Mouse (Mus musculus) adrenal gland, adult (tissue): ENCODE data around the gene Rplp2.
A peak's percentile ranks its signal among the peaks of the same experiment; 100 is the strongest.
"Not testable (repeated sequence)": the region's sequence is repeated elsewhere in the genome, so short reads cannot be mapped to it uniquely, and the experiment has no call there.

Experiments
- DNase-seq, 2 experiments: peaks; one replicate each; pipeline ENCODE4 v3.0.0; 2022 to 2023; ENCODE audit warnings: low spot score in 1 of 2; ENCODE audit not compliant: inconsistent age in 2 of 2

The Rplp2 gene

GRCm38 (mm10) chr7:141443081-141443821 is 3.9 kb upstream of the Rplp2 start:
- peak in 1 of 2 experiments; percentile 32 for DNase-seq

- peak; percentile 76 to 86 for DNase-seq
Observed at GRCm38 (mm10) chr7:141443828-141444237, 3.3 kb upstream of the Rplp2 start, which contains the start of gene Pidd1. Gene Pidd1, minus strand, starts transcription at chr7:141444025.

GRCm38 (mm10) chr7:141446374-141446773 is 796 bp upstream of the Rplp2 start:
- not testable (repeated sequence) for DNase-seq

GRCm38 (mm10) chr7:141451928-141452327 is 4.8 kb downstream of the Rplp2 start:
- DNase-seq, result peak in 1 of 2 experiments; percentile 65

- peak in 1 of 2 experiments; percentile 64 for DNase-seq
Observed at GRCm38 (mm10) chr7:141453636-141454035, 6.5 kb downstream of the Rplp2 start.

GRCm38 (mm10) chr7:141454967-141455551 is 7.9 kb downstream of the Rplp2 start, which contains the start of gene Pnpla2:
Gene Pnpla2, plus strand, starts transcription at chr7:141455198.
- DNase-seq, result peak; percentile 96 to 98

- peak; percentile 87 to 95 for DNase-seq
Observed at GRCm38 (mm10) chr7:141455610-141456314, 8.6 kb downstream of the Rplp2 start.

- DNase-seq, result peak; percentile 80 to 89
Observed at GRCm38 (mm10) chr7:141456739-141457138, 9.6 kb downstream of the Rplp2 start.

GRCm38 (mm10) chr7:141457236-141457635 is 10.1 kb downstream of the Rplp2 start:
- no peak for DNase-seq

GRCm38 (mm10) chr7:141457986-141458660 is 11.0 kb downstream of the Rplp2 start:
- DNase-seq, result peak; percentile 67 to 85

- peak in 1 of 2 experiments; percentile 32 for DNase-seq
Observed at GRCm38 (mm10) chr7:141458661-141459060, 11.5 kb downstream of the Rplp2 start.

- peak; percentile 49 to 70 for DNase-seq
Observed at GRCm38 (mm10) chr7:141459301-141459711, 12.1 kb downstream of the Rplp2 start.

GRCm38 (mm10) chr7:141460001-141460390 is 12.8 kb downstream of the Rplp2 start:
- peak in 1 of 2 experiments; percentile 20 for DNase-seq

- DNase-seq, result peak; percentile 32 to 65
Observed at GRCm38 (mm10) chr7:141460391-141461113, 13.4 kb downstream of the Rplp2 start, which contains the start of gene Cracr2b. Gene Cracr2b, plus strand, starts transcription at chr7:141461094.

- DNase-seq, result peak; percentile 46 to 68
Observed at GRCm38 (mm10) chr7:141461521-141462332, 14.6 kb downstream of the Rplp2 start.

GRCm38 (mm10) chr7:141462333-141462821 is 15.2 kb downstream of the Rplp2 start:
- peak; percentile 20 to 66 for DNase-seq

GRCm38 (mm10) chr7:141463824-141464602 is 16.8 kb downstream of the Rplp2 start:
- DNase-seq, result peak; percentile 67 to 82

GRCm38 (mm10) chr7:141464603-141465201 is 17.5 kb downstream of the Rplp2 start:
- peak; percentile 44 to 62 for DNase-seq
